Comparison of ENCODE assay signal across 12 mouse cellular contexts in genomic region chr5:151252213-151252612, GRCm38 (mm10). TPM values are rescaled to one million over a fixed set of nuclear protein-coding genes. Genes with fewer than 3 reads are reported as not detected.
A peak's percentile ranks its signal among the peaks of the same experiment; 100 is the strongest.
DNase-seq lines count a peak whose midpoint lies in the region; ATAC-seq and TF ChIP-seq lines count a peak whose summit lies in the region.
"Had no signal": no experiment of that assay in that cellular context is flagged by ENCODE, and none has a peak within 500 bp of the region (broad histone marks: within the 10 kb centered on the region; RNA-seq: fewer than 3 reads in every experiment).

No protein-coding gene starts in this region.

- peak; percentile 48 for TF ChIP-seq CTCF in hindbrain, postnatal 0 days (IDR thresholded peaks at IDR 0.05; ENCODE audit: low read depth)
- TF ChIP-seq CTCF in gastrocnemius, adult 2 months (IDR thresholded peaks at IDR 0.05), result no peak

- peak overlapping the region; percentile 4; the same call in 1 of the 2 replicates for H3K4me3 ChIP-seq in heart, embryonic 15.5 days
- no peak overlapping the region for H3K4me3 ChIP-seq in hindbrain, postnatal 0 days (ENCODE audit: low read length)
- H3K4me3 ChIP-seq in gastrocnemius, adult 2 months, result no peak overlapping the region
- H3K4me3 ChIP-seq: embryonic facial prominence, embryonic 15.5 days; liver, embryonic 13.5 days had no signal

- 55% methylated on average over 8 of the region's 8 CpGs for WGBS in heart, embryonic 15.5 days
- 52% methylated on average over 8 of the region's 8 CpGs for WGBS in hindbrain, postnatal 0 days

- no peaks in the 10 kb centered on the region for H3K27me3 ChIP-seq in heart, embryonic 15.5 days
- no peaks in the 10 kb centered on the region for H3K27me3 ChIP-seq in hindbrain, postnatal 0 days (ENCODE audit: insufficient read depth, low read length)
- H3K27me3 ChIP-seq: embryonic facial prominence, embryonic 15.5 days; liver, embryonic 13.5 days had no signal

- no peak overlapping the region for H3K9ac ChIP-seq in heart, embryonic 15.5 days
- H3K9ac ChIP-seq in hindbrain, postnatal 0 days (replicated peaks; ENCODE audit: low read length), result no peak overlapping the region
- H3K9ac ChIP-seq: embryonic facial prominence, embryonic 15.5 days; liver, embryonic 13.5 days had no signal

- no peak for DNase-seq in heart, adult 8-10 months (ENCODE audit: low spot score)
- DNase-seq in CD4-positive, CD25-positive, alpha-beta regulatory T cell, adult 2 months (ENCODE audit: low read depth, low spot score), result peak; percentile 65
- DNase-seq in brain, adult 2 months (ENCODE audit: low read depth, low spot score), result peak; percentile 49
- DNase-seq in hindbrain, postnatal 0 days (ENCODE audit: low spot score), result peak; percentile 26
- DNase-seq in gastrocnemius, postnatal 25 days, result no peak
- no peak for DNase-seq in gastrocnemius, adult 2 months
- DNase-seq in left cerebral cortex, adult 18-20 months (ENCODE audit: low spot score in 2 of 2), result no peak
- DNase-seq: liver, embryonic 13.5 days; spleen, adult 18-20 months had no signal

- H3K4me2 ChIP-seq in heart, embryonic 15.5 days, result peak overlapping the region; percentile 34; the same call in 1 of the 2 replicates
- H3K4me2 ChIP-seq in hindbrain, postnatal 0 days (ENCODE audit: low read depth, low read length), result 0 out of 2 replicates have a peak overlapping the region, but pooled peaks have one; percentile 23
- H3K4me2 ChIP-seq: embryonic facial prominence, embryonic 15.5 days; liver, embryonic 13.5 days had no signal

- peaks cover 16% of the 10 kb centered on the region for H3K4me1 ChIP-seq in heart, embryonic 15.5 days (replicated peaks)
- H3K4me1 ChIP-seq in hindbrain, postnatal 0 days (ENCODE audit: insufficient read depth, low read length), result no peaks in the 10 kb centered on the region
- H3K4me1 ChIP-seq: embryonic facial prominence, embryonic 15.5 days had no signal

- H3K36me3 ChIP-seq in heart, embryonic 15.5 days, result no peaks in the 10 kb centered on the region
- no peaks in the 10 kb centered on the region for H3K36me3 ChIP-seq in hindbrain, postnatal 0 days (ENCODE audit: insufficient read depth, low read length)
- H3K36me3 ChIP-seq: embryonic facial prominence, embryonic 15.5 days; liver, embryonic 13.5 days had no signal

- H3K9me3 ChIP-seq in heart, embryonic 15.5 days (replicated peaks), result no peaks in the 10 kb centered on the region
- no peaks in the 10 kb centered on the region for H3K9me3 ChIP-seq in hindbrain, postnatal 0 days (ENCODE audit: low read length)
- H3K9me3 ChIP-seq: embryonic facial prominence, embryonic 15.5 days; liver, embryonic 13.5 days had no signal

- ATAC-seq in heart, embryonic 15.5 days (replicated peaks; ENCODE audit: insufficient number of reproducible peaks, insufficient read depth, low FRiP score, low read depth), result no peak
- no peak; the same call in 1 of the 2 replicates for ATAC-seq in hindbrain, postnatal 0 days

- H3K27ac ChIP-seq in heart, embryonic 15.5 days, result no peak overlapping the region
- H3K27ac ChIP-seq in hindbrain, postnatal 0 days, result no peak overlapping the region
- no peak overlapping the region for H3K27ac ChIP-seq in gastrocnemius, adult 2 months
- H3K27ac ChIP-seq: embryonic facial prominence, embryonic 15.5 days; liver, embryonic 13.5 days had no signal

- intact Hi-C loops in gastrocnemius, adult 2 months (cut with DNase I), result no loop called here

RNA-seq across cellular contexts. Expression of gene Stard13, which starts 18.6 kb away (rescaled TPM):
- 3.9 and 6.8 TPM in 2 replicates for polyA plus RNA-seq in heart, embryonic 15.5 days (2015; fragmentation: Nextera tagmentation; extraction: Ambion mirVana)
- 10 to 100 TPM; 24.3 to 29.4 (median 27.4) TPM for total RNA-seq in heart, adult 8-10 months (2022)
- 7.6 and 14.7 TPM in 2 replicates for total RNA-seq in hindbrain, postnatal 0 days (2014; rRNA removed)
- polyA plus RNA-seq in hindbrain, postnatal 0 days (2015; fragmentation: Nextera tagmentation; extraction: Ambion mirVana), result 2.8 and 4.3 TPM in 2 replicates
- total RNA-seq in gastrocnemius, postnatal 25 days (2021), result 1 to 10 TPM; 6.4 to 7.6 TPM
- 1 to 10 TPM; 6.7 to 7.4 TPM for total RNA-seq in gastrocnemius, adult 2 months (2021)
- total RNA-seq in left cerebral cortex, adult 18-20 months (2021), result 10 to 100 TPM; 12.1 to 12.9 TPM
- total RNA-seq: MEL had no signal

Comparison
In these comparisons a context has a peak if more than half of its experiments do, and no peak if none do; other contexts are left out.
1. DNase-seq: peak in CD4-positive, CD25-positive, alpha-beta regulatory T cell, adult 2 months (single experiment), brain, adult 2 months (single experiment) and hindbrain, postnatal 0 days (single experiment); none in heart, adult 8-10 months (single experiment), gastrocnemius, postnatal 25 days (single experiment), gastrocnemius, adult 2 months (single experiment) and left cerebral cortex, adult 18-20 months (0 of 2).